Mouse (Mus musculus) gastrocnemius, postnatal 4 days (tissue): ENCODE measurements around the gene Mre11a. TPM values are rescaled to one million over a fixed set of nuclear protein-coding genes. Genes with fewer than 3 reads are reported as not detected.

ENCODE experiments used
- DNase-seq, 2 experiments: peaks; one replicate each; pipeline ENCODE4 v3.0.0; 2021 to 2022; ENCODE audit warnings: low spot score in 2 of 2, mixed read lengths in 2 of 2
- total RNA-seq, 2 experiments: library from RNA; stranded (reverse); gene quantifications; 2 replicates each; pipeline ENCODE4 v1.2.3; 2021

Mre11a gene
- total RNA-seq, 2 experiments from 2014 or later, result 14.3 to 17.2 TPM

- no peak for DNase-seq
Observed at GRCm38 (mm10) chr9:14810111-14810510, 25.7 kb downstream of the Mre11a start.

GRCm38 (mm10) chr9:14821396-14821795 lies 36.9 kb downstream of the Mre11a start:
- DNase-seq, result no peak

- no peak for DNase-seq
Observed at GRCm38 (mm10) chr9:14824840-14825239, 40.4 kb downstream of the Mre11a start.

- DNase-seq, result no peak
Observed at GRCm38 (mm10) chr9:14827875-14828274, 43.4 kb downstream of the Mre11a start.

- no peak for DNase-seq
Observed at GRCm38 (mm10) chr9:14832046-14832445, 47.6 kb downstream of the Mre11a start.

- no peak for DNase-seq
Observed at GRCm38 (mm10) chr9:14835335-14836075, 51.1 kb downstream of the Mre11a start.

GRCm38 (mm10) chr9:14839527-14839926 lies 55.1 kb downstream of the Mre11a start:
- DNase-seq, result peak in 1 of 2 experiments; percentile 50

- no peak for DNase-seq
Observed at GRCm38 (mm10) chr9:14839970-14840369, 55.5 kb downstream of the Mre11a start.

GRCm38 (mm10) chr9:14841878-14842761 lies 57.7 kb downstream of the Mre11a start:
- DNase-seq, result peak in 1 of 2 experiments; percentile 38

- DNase-seq, result no peak
Observed at GRCm38 (mm10) chr9:14843311-14843857, 58.9 kb downstream of the Mre11a start.

- DNase-seq, result no peak
Observed at GRCm38 (mm10) chr9:14843901-14844300, 59.4 kb downstream of the Mre11a start.

- no peak for DNase-seq
Observed at GRCm38 (mm10) chr9:14846428-14846827, 62.0 kb downstream of the Mre11a start.

- no peak for DNase-seq
Observed at GRCm38 (mm10) chr9:14848267-14848935, 63.9 kb downstream of the Mre11a start.

- DNase-seq, result no peak
Observed at GRCm38 (mm10) chr9:14854585-14854984, 70.1 kb downstream of the Mre11a start.

- DNase-seq, result no peak
Observed at GRCm38 (mm10) chr9:14856922-14857654, 72.6 kb downstream of the Mre11a start.

GRCm38 (mm10) chr9:14858170-14858706 lies 73.8 kb downstream of the Mre11a start:
- no peak for DNase-seq

GRCm38 (mm10) chr9:14858782-14859181 lies 74.3 kb downstream of the Mre11a start:
- no peak for DNase-seq

- no peak for DNase-seq
Observed at GRCm38 (mm10) chr9:14859868-14860639, 75.6 kb downstream of the Mre11a start, which contains the start of gene Gpr83. Gene Gpr83, plus strand, starts transcription at chr9:14860210.

GRCm38 (mm10) chr9:14863126-14863525 lies 78.7 kb downstream of the Mre11a start:
- no peak for DNase-seq
